Mouse (Mus musculus): Measurements from ENCODE around the gene Asb18. TPM values are rescaled to one million over a fixed set of nuclear protein-coding genes. Genes with fewer than 3 reads are reported as not detected.

Asb18 gene
- total RNA-seq, 2 experiments from 2014 or later, result 16.9 to 18.1 TPM

DNA sequence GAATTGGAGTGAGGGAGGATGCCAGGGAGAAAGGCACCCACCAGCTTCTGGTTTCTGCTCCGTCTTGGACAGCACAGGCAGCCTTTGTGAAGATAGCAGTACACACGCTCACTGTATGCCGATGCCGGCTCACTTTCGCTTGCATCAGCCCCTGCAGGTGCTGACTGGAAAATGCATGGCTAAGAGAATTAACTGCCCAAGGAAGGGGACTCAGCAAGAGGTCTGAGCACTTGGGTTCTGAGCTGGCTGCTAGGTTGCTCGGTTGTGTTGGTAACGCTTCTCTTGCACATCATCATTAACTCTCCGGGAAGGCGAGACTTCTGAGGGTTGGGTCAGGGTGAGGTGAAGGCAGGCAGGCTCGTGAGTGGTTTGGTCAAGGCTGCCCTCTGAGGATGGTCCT lies 92.7 kb downstream of the Asb18 start:
- DNase-seq (ENCODE audit: low spot score), result no peak
- intact Hi-C loops (cut with DNase I), result loop anchor here (10.0 kb wide), 1 partner anchor 57 kb away; no protein-coding TSS in a partner anchor

DNA sequence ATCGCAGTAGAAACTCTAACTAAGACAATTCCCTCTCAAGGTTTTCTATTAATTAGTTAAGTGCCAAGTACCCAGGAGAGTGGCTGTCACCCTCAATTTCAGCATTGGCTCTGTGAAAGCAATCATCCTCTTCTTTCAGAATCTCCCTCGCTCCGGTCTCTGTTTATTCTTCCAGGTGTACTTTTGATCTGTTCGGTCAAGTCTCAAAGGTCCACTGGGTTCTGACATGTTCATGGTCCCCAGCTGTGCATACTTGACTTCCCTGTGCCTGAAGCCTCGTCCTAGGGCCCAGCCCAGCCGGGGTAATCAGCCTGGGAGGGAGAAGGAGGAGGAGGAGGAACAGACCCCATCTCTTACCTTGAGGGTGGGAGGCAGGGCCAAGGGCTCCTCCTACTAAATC lies 95.3 kb downstream of the Asb18 start:
- intact Hi-C loops (cut with DNase I), result no loop called here
- DNase-seq (ENCODE audit: low spot score), result no peak

DNA sequence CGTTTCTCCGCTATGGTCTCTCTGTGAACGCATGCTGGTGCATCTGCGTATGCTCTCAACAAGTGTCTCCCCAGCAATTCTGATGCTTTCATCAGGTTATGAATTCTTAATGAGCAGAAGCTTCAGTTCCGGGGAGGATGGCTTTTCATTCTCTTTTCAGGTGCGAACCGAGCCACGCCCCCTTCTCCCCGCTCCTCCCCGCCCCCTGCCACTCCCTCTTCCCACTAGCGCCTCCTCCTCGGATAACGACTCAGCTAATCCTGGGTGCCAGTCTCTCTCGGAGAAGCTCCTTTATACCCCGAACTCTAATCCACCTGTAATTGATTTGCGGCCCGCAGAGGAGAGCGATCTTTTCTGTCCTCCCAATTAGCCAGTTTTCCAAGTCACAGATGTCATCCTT lies 96.4 kb downstream of the Asb18 start:
- DNase-seq (ENCODE audit: low spot score), result no peak
- intact Hi-C loops (cut with DNase I), result no loop called here

DNA sequence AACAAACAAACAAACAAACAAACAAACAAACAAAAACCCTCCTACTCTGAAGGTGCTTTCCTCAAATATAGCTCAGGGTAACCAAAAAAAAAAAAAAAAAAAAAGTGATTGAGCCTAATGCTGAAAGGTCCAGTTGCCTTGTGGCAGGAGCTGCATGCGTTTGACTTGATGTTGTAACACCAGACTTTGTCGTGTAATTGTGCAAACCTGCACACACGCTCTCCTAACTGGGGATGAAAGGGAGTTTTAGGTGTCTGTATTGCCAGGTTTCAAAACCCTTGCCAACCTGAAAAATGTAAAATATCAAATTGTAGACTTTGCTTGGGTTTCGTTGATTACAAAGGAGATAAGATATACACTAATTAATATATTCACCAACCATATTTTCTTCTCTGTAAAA lies 100.9 kb downstream of the Asb18 start:
- no peak for DNase-seq (ENCODE audit: low spot score)
- intact Hi-C loops (cut with DNase I), result no loop called here

DNA sequence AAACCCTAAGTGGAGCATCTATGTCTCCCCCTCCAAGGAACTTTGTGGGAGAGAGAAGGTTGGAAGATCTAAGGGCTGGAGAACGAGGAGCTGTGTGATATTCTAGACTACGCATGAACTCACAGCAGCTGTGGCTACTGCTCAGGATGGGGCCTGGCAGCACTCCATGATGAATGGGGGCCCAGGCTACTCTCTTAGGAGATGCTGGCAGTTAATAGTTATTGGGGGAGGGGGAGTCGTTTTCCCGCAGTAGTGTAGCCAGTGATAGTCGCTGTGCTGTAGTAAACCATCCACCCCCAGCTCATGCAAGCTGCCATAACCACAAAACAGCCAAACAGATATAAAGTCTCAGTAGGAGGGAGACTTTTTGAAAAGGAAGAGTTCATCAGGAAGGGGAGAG lies 102.1 kb downstream of the Asb18 start:
- intact Hi-C loops (cut with DNase I), result no loop called here
- DNase-seq (ENCODE audit: low spot score), result no peak

DNA sequence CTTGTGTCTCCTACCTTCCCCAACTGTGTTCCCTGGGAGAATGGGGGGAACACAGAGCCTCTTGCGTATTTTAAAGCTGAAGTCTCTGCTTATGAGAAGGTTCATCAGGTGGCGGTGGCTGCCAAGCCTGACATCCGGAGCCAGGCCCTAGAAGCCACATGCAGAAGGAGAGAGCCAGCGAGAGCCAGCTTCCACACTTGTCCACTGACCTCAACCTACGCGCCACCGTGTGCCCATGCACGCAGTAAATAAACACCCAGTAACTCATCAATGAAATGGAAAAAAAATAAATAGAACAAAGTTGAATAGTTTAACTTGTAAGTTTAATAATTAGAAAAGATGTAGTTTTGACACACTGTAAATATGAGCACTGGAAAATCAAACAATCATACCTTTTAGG lies 104.7 kb downstream of the Asb18 start:
- intact Hi-C loops (cut with DNase I), result no loop called here
- DNase-seq (ENCODE audit: low spot score), result no peak

DNA sequence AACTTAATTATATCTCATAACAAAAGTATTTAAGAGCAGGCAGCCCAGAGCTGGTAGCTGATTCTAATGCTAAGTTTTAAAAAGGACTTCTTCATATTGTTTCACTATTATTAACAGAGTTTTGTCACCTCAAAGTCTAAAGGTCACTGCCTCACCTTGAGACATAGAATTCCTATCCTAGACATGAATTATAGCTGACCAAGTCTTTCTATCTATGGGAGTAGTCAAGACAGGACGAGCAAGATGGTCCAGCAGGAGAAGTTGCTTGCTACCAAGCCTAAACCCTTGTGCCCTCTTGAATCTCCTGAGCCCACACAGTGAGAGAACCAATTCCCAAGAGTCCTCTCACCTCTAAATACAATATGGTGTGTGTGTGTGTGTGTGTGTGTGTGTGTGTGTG lies 111.8 kb downstream of the Asb18 start:
- intact Hi-C loops (cut with DNase I), result no loop called here
- no peak for DNase-seq (ENCODE audit: low spot score)

DNA sequence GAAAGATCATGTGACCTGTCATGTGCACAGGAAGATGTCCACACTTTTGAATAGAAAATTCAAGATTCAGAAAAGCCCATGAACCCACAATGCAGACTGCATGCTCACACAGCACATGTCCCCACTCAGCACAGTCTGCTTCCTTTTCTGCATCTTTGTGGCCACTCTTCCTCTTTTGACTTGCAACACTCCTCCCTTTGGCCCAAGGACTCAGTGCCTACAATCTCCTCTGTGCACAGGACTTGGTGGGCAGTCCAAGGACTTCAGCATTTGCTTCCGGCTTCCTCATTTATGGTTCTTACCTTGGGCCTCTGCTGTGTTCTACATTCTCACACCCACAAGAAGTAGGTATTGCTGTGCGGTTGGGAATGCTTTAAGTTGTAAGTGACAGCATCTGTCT lies 112.2 kb downstream of the Asb18 start:
- intact Hi-C loops (cut with DNase I), result no loop called here
- DNase-seq (ENCODE audit: low spot score), result no peak

DNA sequence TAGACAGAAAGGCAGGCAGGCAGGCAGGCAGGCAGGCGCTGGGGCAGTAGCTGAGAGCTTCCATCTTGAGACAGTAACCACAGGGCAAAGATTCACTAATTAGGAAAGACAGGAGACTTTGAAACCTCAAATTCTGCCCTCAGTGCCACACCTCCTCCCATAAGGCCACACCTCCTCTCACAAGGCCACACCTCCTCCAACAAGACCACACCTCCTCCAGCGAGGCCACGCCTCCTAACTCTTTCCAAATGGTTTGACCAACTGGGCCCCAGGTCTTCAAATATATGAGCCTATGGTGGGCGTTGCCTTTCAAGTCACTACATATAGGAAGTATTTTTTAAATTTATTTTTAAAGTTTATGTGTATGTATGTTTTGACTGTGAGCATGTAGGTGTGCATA lies 113.1 kb downstream of the Asb18 start:
- intact Hi-C loops (cut with DNase I), result no loop called here
- DNase-seq (ENCODE audit: low spot score), result no peak

Other genes starting within 250 kb of the Asb18 start
- gene Gbx2, start 83.5 kb downstream of the Asb18 start, total RNA-seq (2021), result under 1 TPM in 1 of 2 experiments, not detected in 1; 0.22 TPM
- not detected for gene Iqca, start 138.7 kb upstream of the Asb18 start, total RNA-seq (2021)
- gene Ackr3, start 189.3 kb upstream of the Asb18 start, total RNA-seq (2021), result 10 to 100 TPM; 64.4 to 75.8 TPM